Mouse (Mus musculus) heart, adult 10 weeks (tissue): Measurements from ENCODE around the gene Fsd1. TPM values are rescaled to one million over a fixed set of nuclear protein-coding genes. Genes with fewer than 3 reads are reported as not detected.

Source experiments
- polyA plus RNA-seq: library from polyadenylated mRNA; stranded (reverse); fragments of 350-450 nt; fragmentation: Illumina TruSeq; extraction: RNeasy Lipid Tissue Mini Kit (QIAGEN cat#74804); gene quantifications from one replicate; pipeline ENCODE4 v1.2.3, GENCODE M21; 2014; ENCODE audit warnings: low read depth, low replicate concordance

Gene Fsd1
- polyA plus RNA-seq: not detected

DNA sequence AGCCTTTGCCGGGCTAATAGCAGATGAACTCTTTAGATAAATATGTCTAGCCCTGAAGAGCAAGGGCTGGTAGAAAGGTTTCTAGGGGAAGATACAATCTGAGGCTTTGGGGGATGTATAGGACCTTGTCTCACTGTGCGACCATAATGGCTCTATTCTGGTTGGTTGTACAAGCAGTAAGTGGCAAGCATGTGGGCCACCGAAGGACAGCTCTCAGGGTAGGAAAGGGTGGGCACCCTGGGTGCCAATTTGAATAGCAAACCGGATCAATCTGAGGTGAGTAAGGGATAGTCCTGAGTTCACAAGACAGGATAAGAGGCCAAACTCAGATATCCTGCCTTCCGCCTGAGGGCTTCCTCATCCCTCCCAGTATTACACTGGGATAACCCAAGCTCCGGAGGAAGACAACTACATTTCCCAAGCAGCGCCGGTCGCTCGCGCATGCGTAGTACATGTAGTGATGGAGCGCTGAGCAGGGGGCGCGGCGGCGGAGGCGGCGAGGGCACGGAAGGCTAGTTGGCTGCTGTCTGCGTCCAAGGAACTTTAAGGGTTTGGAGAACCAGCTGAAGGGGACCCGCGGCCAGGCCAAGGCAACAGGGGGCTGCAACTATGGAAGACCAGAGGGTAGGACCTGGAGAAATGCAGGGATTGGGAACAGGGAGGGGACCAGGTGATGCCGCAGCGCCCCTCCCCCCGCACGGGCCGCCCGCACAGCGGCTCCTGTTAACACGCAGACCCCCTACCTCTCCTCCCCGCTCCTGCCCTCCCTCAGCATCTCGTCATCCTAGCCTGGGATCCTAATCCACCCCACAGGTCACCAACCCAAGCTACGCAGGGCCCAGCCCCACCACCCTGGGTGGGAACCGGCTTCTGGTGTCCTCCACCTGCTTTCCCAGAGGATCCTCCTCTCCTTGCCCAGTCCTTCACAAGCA is at the start of gene Fsd1:
Gene Fsd1, plus strand, starts transcription at position 480 of the 932 bp plus-strand sequence.

DNA sequence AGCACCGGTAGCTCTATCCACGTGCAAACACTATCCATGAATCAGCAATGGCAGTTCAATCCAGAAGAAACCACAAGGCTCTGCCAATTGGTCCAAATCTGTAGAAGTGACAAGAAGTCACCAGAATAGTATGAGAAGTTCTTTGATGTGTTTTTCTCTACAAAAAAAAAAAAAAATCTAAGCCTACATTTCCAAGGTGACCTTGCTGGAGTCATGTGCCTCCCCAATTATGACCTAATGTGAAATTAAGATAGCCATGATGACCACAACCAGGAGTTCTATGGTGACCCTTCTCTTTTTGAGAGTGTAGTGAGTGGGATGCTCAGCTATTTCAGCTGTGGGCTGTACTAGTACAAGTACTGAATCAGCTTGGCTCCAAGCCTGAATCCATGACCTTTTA is 36.9 kb upstream of the Fsd1 start, which contains the start of gene Zfp119b:
Gene Zfp119b, minus strand, starts transcription at position 101 of the 400 bp plus-strand sequence.

DNA sequence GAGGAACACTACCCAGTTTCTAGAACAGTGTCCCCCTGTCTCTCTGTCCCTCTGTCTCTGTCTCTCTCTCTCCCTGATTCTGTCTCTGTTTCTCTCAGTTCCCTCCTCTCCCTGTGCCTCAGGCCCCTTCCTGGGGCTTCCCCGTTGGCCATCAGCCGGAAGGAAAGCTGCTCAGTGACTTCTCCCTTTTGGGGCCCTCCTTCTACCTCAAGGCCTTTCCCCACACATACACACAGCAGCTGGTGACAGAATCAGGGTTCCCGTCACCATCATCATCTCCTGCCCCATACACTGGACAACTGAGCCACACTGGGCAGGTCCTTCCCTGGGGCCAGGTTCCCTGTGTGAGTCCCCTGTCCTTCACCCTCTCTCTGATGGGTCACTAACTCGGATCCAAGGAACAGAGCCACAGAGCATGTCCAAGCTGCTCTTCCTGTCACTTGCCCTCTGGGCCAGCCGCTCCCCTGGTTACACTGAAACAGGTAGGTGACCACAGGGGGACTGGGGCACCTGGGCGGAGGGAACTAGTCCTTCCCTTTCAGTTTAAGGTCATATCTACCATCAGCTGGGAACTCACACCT is 33.8 kb upstream of the Fsd1 start, which contains the start of gene Ebi3:
Gene Ebi3, plus strand, starts transcription at position 194 of the 581 bp plus-strand sequence.

DNA sequence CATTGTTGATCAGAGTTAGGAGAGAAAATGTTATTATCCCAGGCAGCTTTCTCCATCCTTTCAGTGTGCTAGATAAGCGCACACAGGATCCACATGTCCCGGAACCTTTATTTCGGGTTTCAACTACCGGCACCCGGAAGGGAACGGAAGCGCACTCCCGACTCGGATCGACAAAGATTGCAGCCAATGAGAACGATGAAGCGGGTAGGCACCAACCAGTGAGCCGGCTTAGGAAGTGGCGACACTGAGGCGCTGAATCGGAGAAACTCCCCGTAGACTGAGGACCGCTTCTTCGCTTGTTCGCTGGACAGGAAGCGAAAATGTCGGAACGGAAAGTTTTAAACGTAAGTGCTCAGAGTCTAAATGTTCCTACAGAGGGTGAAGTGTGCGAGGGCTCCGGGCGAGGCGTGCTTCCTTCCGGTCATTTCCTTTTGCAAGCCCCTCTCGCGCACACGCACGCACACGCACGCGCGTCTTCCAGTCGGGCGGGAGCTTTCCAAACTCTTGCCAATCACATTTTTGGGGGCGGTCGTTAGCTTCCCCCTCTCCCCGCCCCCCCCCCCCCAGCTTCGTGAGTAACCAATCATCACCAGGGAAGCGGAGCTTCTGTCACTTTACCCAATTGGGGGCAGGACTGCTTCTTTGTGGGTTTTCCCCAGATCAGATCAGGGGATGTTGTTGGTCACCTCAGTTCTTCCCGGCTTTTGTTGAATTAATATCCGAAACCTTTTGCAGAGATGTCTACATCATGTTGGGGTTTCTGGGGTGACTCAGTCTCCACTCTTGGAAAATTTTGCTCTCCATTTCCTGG is 27.2 kb upstream of the Fsd1 start, which contains the start of gene Yju2:
Gene Yju2, plus strand, starts transcription at position 182 of the 811 bp plus-strand sequence.

DNA sequence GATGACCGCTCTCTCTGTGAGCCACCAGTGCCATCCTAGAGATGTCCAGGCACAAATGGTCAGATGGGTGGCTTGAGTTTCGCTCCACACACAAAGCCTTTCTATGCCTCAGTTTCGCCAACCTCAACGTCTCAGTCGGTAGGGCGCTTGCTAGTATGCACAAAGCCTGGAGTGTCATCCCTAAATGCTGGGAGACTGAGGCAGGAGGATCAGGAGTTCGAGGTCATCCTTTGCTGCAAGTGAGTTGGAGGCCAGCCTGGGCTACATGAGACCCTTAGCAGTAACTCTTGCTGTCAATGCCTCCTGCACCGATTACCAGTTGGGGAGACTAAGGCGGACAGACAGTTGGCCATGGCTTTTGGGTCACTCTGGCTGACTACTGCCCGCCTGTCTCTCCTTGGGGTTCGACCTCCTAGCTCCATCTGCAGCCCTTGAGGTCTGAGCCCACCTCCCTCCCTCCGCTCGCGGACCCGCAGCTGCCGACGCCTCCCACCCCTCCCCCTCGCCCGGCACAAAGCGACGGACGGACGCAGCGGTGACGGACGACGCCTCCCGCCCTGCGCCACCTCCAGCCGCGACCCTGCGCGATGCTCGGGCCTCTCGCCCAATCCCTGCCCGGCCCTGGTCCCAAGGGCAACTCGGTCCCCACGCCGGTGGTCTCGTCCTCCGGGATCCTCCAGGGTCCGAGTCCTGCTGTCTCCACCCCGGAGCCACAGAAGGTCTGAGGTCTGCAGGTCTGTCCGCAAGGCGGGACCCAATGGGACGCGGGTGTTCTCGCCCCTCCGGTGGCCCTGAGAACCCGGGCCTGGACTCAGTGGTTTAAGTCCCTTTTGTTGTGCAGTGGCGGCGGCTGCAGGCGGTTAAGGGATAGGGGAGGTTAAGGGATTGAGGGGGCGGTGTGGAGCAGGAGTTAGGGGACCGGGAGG is 16.1 kb upstream of the Fsd1 start, which contains the start of gene Shd:
Gene Shd, plus strand, starts transcription at position 502 of the 926 bp plus-strand sequence.

DNA sequence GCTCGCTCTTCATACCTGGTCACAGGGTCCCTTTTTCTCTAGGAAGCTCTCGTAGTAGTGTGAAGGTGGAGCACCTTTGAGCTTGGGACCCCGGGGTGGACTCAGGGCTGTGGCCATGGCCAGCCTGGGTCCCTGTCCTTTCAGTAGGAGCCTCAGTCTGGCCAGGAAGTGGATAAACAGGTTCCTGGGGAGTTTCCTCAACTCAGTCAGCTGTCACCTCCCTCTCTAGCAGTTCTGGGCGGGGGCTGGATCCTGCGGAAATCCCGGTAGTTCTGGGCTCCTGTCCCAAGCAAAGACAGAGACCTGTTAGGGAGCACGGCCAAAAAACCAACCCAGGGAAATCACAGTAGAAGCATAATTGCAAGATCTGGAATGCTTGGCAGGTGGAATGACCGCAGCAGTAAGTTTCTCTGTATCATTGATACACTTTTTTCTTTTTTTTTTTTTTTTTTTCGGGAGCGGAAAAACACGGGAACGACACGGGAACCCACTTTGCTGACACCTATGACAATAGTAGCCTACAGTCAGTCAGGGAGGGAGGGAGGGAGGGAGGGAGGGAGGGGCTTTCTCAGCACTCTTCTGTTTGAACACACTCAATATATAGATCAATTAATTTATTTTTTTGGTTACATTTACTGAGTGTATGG is 19.2 kb downstream of the Fsd1 start, which contains the start of the genes Stap2 and Mpnd:
Gene Stap2, minus strand, starts transcription at position 170 of the 647 bp plus-strand sequence.
Gene Mpnd, plus strand, starts transcription at position 297 of the 647 bp plus-strand sequence.

DNA sequence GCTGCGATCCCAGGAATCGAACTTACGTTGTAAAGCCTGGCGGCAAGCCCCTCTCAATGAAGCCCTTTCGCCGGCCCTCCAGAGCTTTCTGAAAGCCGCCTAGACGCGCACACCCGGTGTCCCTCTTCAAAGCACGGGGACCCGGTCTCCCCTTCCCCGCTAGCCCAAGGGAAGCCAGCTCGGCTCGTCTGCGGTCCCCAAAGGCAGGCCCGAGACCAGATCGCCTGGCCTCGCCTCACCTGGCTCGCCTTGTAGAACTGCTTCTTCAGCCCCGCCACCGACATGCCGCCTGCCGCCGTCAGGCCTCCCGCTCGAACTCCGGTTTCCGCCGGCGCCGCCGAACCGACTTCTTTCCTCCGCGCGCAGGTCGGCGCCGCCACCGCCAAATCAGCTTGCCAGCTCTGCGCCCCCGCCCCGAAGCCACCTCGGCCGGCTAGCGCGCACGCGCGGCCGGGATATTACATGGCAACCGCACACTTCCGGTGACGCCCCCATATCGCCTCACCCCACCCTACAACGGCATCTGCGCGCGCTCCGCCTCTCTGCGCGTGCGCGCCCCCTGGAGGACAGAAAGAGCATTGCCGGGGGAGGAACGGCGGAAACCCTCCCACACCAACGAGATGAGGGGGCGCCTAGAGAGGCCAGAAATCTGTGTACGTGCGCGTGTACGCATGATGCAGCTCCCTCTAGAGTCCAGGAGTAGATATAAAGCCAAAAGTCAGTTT is 50.0 kb downstream of the Fsd1 start, which contains the start of gene Sh3gl1:
Gene Sh3gl1, minus strand, starts transcription at position 460 of the 725 bp plus-strand sequence.

DNA sequence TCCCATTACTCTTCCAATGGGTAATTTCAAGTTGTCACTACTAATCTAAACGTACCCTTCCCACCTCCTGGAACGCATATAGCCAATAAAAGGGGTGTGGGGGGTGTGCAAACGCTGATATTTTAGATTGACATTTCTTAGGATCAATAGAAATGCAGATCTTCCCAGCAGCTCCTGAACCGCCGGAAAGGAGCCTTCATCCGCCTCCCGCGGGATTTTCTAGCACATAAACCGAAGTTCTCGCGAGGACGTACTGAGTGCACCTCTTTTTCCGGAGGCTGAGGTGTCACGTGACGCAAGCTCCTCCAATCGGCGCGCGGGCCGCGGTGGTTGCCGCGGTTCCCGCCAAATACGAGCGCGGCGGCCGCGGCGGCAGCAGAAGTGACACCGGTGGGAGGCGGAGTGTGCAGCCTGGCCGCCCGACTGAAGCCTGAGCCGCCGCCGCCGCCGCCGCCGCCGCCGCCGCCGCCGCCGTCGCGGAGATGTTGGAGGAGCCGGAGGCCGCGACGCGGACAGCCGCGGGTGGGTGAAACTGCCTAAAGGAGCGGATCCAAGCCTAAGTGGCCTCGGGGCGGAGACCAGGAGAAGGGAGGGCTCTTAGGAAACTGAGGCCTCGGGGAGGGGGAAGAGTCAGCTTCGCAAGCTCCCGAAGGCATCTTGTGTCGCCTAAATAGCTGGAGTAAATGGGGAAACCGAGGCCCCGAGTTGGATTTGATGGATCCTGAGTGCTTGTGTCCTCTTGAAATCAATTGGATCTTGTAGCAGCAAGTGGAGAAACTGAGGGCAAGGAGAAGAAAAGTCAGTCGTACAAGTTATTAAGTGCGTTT is 53.9 kb downstream of the Fsd1 start, which contains the start of gene Chaf1a:
Gene Chaf1a, plus strand, starts transcription at position 410 of the 827 bp plus-strand sequence.

Other genes starting within 250 kb of the Fsd1 start
- gene Adgre4, start 236.5 kb upstream of the Fsd1 start, polyA plus RNA-seq: 0.37 TPM
- 4.1 TPM for gene Zfp119a, start 107.6 kb upstream of the Fsd1 start, polyA plus RNA-seq
- 5.3 TPM for gene Zfp959, start 94.4 kb upstream of the Fsd1 start, polyA plus RNA-seq
- gene Zfp119b, start 37.0 kb upstream of the Fsd1 start, polyA plus RNA-seq: 3.5 TPM
- gene Ebi3, start 33.9 kb upstream of the Fsd1 start, polyA plus RNA-seq: 0.68 TPM
- 7.9 TPM for gene Yju2, start 27.4 kb upstream of the Fsd1 start, polyA plus RNA-seq
- 1.4 TPM for gene Shd, start 16.0 kb upstream of the Fsd1 start, polyA plus RNA-seq
- 21.5 TPM for gene Stap2, start 19.1 kb downstream of the Fsd1 start, polyA plus RNA-seq
- gene Mpnd, start 19.2 kb downstream of the Fsd1 start, polyA plus RNA-seq: 61.8 TPM
- gene Sh3gl1, start 50.1 kb downstream of the Fsd1 start, polyA plus RNA-seq: 17.7 TPM
- 0.94 TPM for gene Chaf1a, start 53.9 kb downstream of the Fsd1 start, polyA plus RNA-seq
- 62.5 TPM for gene Ubxn6, start 88.5 kb downstream of the Fsd1 start, polyA plus RNA-seq
- 54.3 TPM for gene Hdgfl2, start 93.1 kb downstream of the Fsd1 start, polyA plus RNA-seq
- gene Plin4, start 123.3 kb downstream of the Fsd1 start, polyA plus RNA-seq: 155 TPM
- gene Plin5, start 131.1 kb downstream of the Fsd1 start, polyA plus RNA-seq: 129 TPM
- 41.9 TPM for gene Lrg1, start 135.5 kb downstream of the Fsd1 start, polyA plus RNA-seq
- 5.3 TPM for gene Sema6b, start 153.8 kb downstream of the Fsd1 start, polyA plus RNA-seq
- gene Tnfaip8l1, start 176.0 kb downstream of the Fsd1 start, polyA plus RNA-seq: 1.0 TPM
- 29.3 TPM for gene Mydgf, start 197.4 kb downstream of the Fsd1 start, polyA plus RNA-seq
- gene Dpp9, start 232.4 kb downstream of the Fsd1 start, polyA plus RNA-seq: 33.3 TPM